Mouse (Mus musculus) brain, embryonic 14.5 days (tissue): ENCODE results near the gene Sp3.

ENCODE experiments used
- CTCF ChIP-seq: fragments of 200-500 bp; IDR thresholded peaks from 2 replicates; pipeline ENCODE4 v1.5.1; 2012; ENCODE audit warnings: inconsistent platforms, mild to moderate bottlenecking, moderate library complexity, borderline replicate concordance; ENCODE audit not compliant: insufficient read depth, insufficient read length; ENCODE audit errors: extremely low read depth
- POLR2A ChIP-seq: fragments of 200-500 bp; IDR thresholded peaks from 2 replicates; pipeline ENCODE4 v1.6.1; 2012; ENCODE audit warnings: mild to moderate bottlenecking, inconsistent platforms, borderline replicate concordance; ENCODE audit not compliant: poor library complexity, insufficient read depth, insufficient read length, severe bottlenecking; ENCODE audit errors: extremely low read depth

- no peak for TF ChIP-seq CTCF
- no peak for TF ChIP-seq POLR2A
Observed at GRCm38 (mm10) chr2:72995346-72996097, 15.3 kb upstream of the Sp3 start.
